Mouse (Mus musculus) embryo, embryonic 9.5 days (tissue): ENCODE results near the gene Tbr1.

Experiments
- DNase-seq: peaks from one replicate; pipeline ENCODE4 v3.0.0-alpha.2; 2017; ENCODE audit errors: extremely low spot score

The Tbr1 gene

GRCm38 (mm10) chr2:61811507-61812421 is 9.0 kb downstream of the Tbr1 start:
- peak; percentile 78 for DNase-seq

- no peak for DNase-seq
Observed at GRCm38 (mm10) chr2:61812536-61812935, 9.8 kb downstream of the Tbr1 start.

- peak; percentile 19 for DNase-seq
Observed at GRCm38 (mm10) chr2:61813106-61813505, 10.4 kb downstream of the Tbr1 start.

GRCm38 (mm10) chr2:61813521-61813920 is 10.8 kb downstream of the Tbr1 start:
- no peak for DNase-seq

- DNase-seq: peak; percentile 71
Observed at GRCm38 (mm10) chr2:61814548-61815473, 12.1 kb downstream of the Tbr1 start.

- peak; percentile 76 for DNase-seq
Observed at GRCm38 (mm10) chr2:61815583-61816313, 13.0 kb downstream of the Tbr1 start.

- DNase-seq: no peak
Observed at GRCm38 (mm10) chr2:61818197-61818596, 15.5 kb downstream of the Tbr1 start.

- no peak for DNase-seq
Observed at GRCm38 (mm10) chr2:61820203-61820602, 17.5 kb downstream of the Tbr1 start.

- no peak for DNase-seq
Observed at GRCm38 (mm10) chr2:61823426-61824140, 20.9 kb downstream of the Tbr1 start.

- no peak for DNase-seq
Observed at GRCm38 (mm10) chr2:61837243-61837806, 34.6 kb downstream of the Tbr1 start.
